Mouse (Mus musculus) urinary bladder, postnatal 14 days (tissue): ENCODE measurements at regions not wholly inside any gene's neighbourhood (a gene's known extent, or its start where the extent isn't known, plus 50 kb on each side); places are given as distances from the start of the nearest gene placed in this dataset.

Experiments used
- DNase-seq: peaks from one replicate; pipeline ENCODE4 v3.0.0; 2021; ENCODE audit warnings: low spot score

GRCm38 (mm10) chr7:135767493-135767892, 51.3 kb upstream of the Mki67 start:
- DNase-seq: no peak

- no peak for DNase-seq
These were observed 51.9 kb upstream of the Mki67 start for GRCm38 (mm10) chr7:135768064-135768463.

- peak; percentile 92 for DNase-seq
These were observed 52.4 kb upstream of the Mki67 start for GRCm38 (mm10) chr7:135768592-135768991.

GRCm38 (mm10) chr7:135769082-135769673, 53.0 kb upstream of the Mki67 start:
- DNase-seq: no peak

GRCm38 (mm10) chr7:135770051-135770450, 53.9 kb upstream of the Mki67 start:
- no peak for DNase-seq

GRCm38 (mm10) chr7:135775832-135776433, 59.8 kb upstream of the Mki67 start:
- no peak for DNase-seq

GRCm38 (mm10) chr7:135790167-135790566, 74.0 kb upstream of the Mki67 start:
- DNase-seq: no peak

- DNase-seq: peak; percentile 57
These were observed 74.8 kb upstream of the Mki67 start for GRCm38 (mm10) chr7:135790978-135791377.

GRCm38 (mm10) chr7:135791953-135792690, 76.0 kb upstream of the Mki67 start:
- DNase-seq: no peak

GRCm38 (mm10) chr7:135792918-135793317, 76.8 kb upstream of the Mki67 start:
- no peak for DNase-seq

GRCm38 (mm10) chr7:135794238-135794637, 78.1 kb upstream of the Mki67 start:
- no peak for DNase-seq

- no peak for DNase-seq
These were observed 78.5 kb upstream of the Mki67 start for GRCm38 (mm10) chr7:135794679-135795078.

GRCm38 (mm10) chr7:135798441-135798840, 82.3 kb upstream of the Mki67 start:
- no peak for DNase-seq

GRCm38 (mm10) chr7:135802598-135803121, 86.5 kb upstream of the Mki67 start:
- no peak for DNase-seq

GRCm38 (mm10) chr7:135804730-135805129, 88.6 kb upstream of the Mki67 start:
- DNase-seq: no peak

- no peak for DNase-seq
These were observed 90.0 kb upstream of the Mki67 start for GRCm38 (mm10) chr7:135806139-135806538.

- no peak for DNase-seq
These were observed 90.5 kb upstream of the Mki67 start for GRCm38 (mm10) chr7:135806673-135807072.

GRCm38 (mm10) chr7:135809167-135809566, 93.0 kb upstream of the Mki67 start:
- DNase-seq: no peak

GRCm38 (mm10) chr7:135809751-135810379, 93.7 kb upstream of the Mki67 start:
- no peak for DNase-seq

- no peak for DNase-seq
These were observed 94.8 kb upstream of the Mki67 start for GRCm38 (mm10) chr7:135810971-135811370.

- DNase-seq: no peak
These were observed 97.5 kb upstream of the Mki67 start for GRCm38 (mm10) chr7:135813616-135814015.

- no peak for DNase-seq
These were observed 100.0 kb upstream of the Mki67 start for GRCm38 (mm10) chr7:135816191-135816590.

- no peak for DNase-seq
These were observed 101.7 kb upstream of the Mki67 start for GRCm38 (mm10) chr7:135817868-135818267.
